Mouse (Mus musculus) liver, embryonic 16.5 days (tissue): ENCODE measurements around the gene Sdhaf4. TPM values are rescaled to one million over a fixed set of nuclear protein-coding genes. Genes with fewer than 3 reads are reported as not detected.
"Not testable (repeated sequence)": the region's sequence is repeated elsewhere in the genome, so short reads cannot be mapped to it uniquely, and the experiment has no call there.

Experiments used
- ATAC-seq: fragments of 200-750 bp; cut with Nextera tagmentation; 2 replicates; pipeline ENCODE4 v1.8.0; 2017; ENCODE audit warnings: low read depth, mild to moderate bottlenecking, moderate number of reproducible peaks, moderate library complexity
- H3K27ac ChIP-seq: fragments of 300-500 bp; sonication (generic); 2 replicates; pipeline ENCODE4 v1.5.1; 2014; ENCODE audit warnings: mild to moderate bottlenecking, low read length
- H3K27me3 ChIP-seq: fragments of 300-500 bp; sonication (generic); 2 replicates; pipeline ENCODE4 v1.6.1; 2014; ENCODE audit warnings: low read depth, low read length, mixed read lengths; ENCODE audit not compliant: control insufficient read depth, insufficient read depth
- H3K36me3 ChIP-seq: fragments of 300-500 bp; sonication (generic); 2 replicates; pipeline ENCODE4 v1.6.1; 2014; ENCODE audit warnings: mild to moderate bottlenecking; ENCODE audit not compliant: control insufficient read depth, insufficient read depth
- H3K4me1 ChIP-seq: fragments of 300-500 bp; sonication (generic); 2 replicates; pipeline ENCODE4 v1.6.1; 2014; ENCODE audit warnings: low read depth, low read length, mixed read lengths; ENCODE audit not compliant: control insufficient read depth
- H3K4me2 ChIP-seq: fragments of 300-500 bp; sonication (generic); 2 replicates; pipeline ENCODE4 v1.6.1; 2014; ENCODE audit warnings: low read depth, low read length, mixed read lengths
- H3K4me3 ChIP-seq: fragments of 300-500 bp; sonication (generic); 2 replicates; pipeline ENCODE4 v1.5.1; 2014; ENCODE audit warnings: low read depth, mild to moderate bottlenecking, low read length
- H3K9ac ChIP-seq: fragments of 300-500 bp; sonication (generic); 2 replicates; pipeline ENCODE4 v1.6.1; 2014; ENCODE audit warnings: low read depth, low read length
- H3K9me3 ChIP-seq: fragments of 300-500 bp; sonication (generic); replicated peaks from 2 replicates; pipeline ENCODE4 v1.6.1; 2016; ENCODE audit warnings: low read length; ENCODE audit not compliant: control insufficient read depth
- WGBS: fragments of 180-500 bp; shearing (Covaris S2); extraction: QIAGEN DNeasy Blood & Tissue Kit; methylation state at CpG from one replicate; pipeline ENCODE4 v1.1.7; 2014; ENCODE audit not compliant: insufficient replicate concordance; 5-methylcytosine and 5-hydroxymethylcytosine counted together
- polyA plus RNA-seq: library from polyadenylated mRNA; unstranded; fragments of >200 nt; fragmentation: Nextera tagmentation; extraction: Ambion mirVana; gene quantifications from 2 replicates; pipeline ENCODE4 v1.2.1, GENCODE M21; 2015

The Sdhaf4 gene
- polyA plus RNA-seq, 1 experiment from 2014 or later = 25.2 TPM

GRCm38 (mm10) chr1:23999318-23999717, 6.1 kb downstream of the Sdhaf4 start:
- no peak for ATAC-seq
- no peak overlapping the region for H3K9ac ChIP-seq
- no peak overlapping the region for H3K4me3 ChIP-seq
- H3K4me2 ChIP-seq = no peak overlapping the region
- peaks cover 4% of the 10 kb centered on the region for H3K36me3 ChIP-seq
- no peaks in the 10 kb centered on the region for H3K9me3 ChIP-seq
- H3K27me3 ChIP-seq = no peaks in the 10 kb centered on the region
- H3K4me1 ChIP-seq = no peaks in the 10 kb centered on the region
- 72% methylated on average over 5 of the region's 5 CpGs for WGBS
- H3K27ac ChIP-seq = no peak overlapping the region

GRCm38 (mm10) chr1:23998866-23999265, 6.6 kb downstream of the Sdhaf4 start:
- no peaks in the 10 kb centered on the region for H3K27me3 ChIP-seq
- peaks cover 4% of the 10 kb centered on the region for H3K36me3 ChIP-seq
- no peak overlapping the region for H3K4me2 ChIP-seq
- no peaks in the 10 kb centered on the region for H3K9me3 ChIP-seq
- 85% methylated on average over 7 of the region's 7 CpGs for WGBS
- no peak overlapping the region for H3K9ac ChIP-seq
- H3K27ac ChIP-seq = no peak overlapping the region
- no peak for ATAC-seq
- H3K4me3 ChIP-seq = no peak overlapping the region
- H3K4me1 ChIP-seq = no peaks in the 10 kb centered on the region

GRCm38 (mm10) chr1:23998120-23998810, 7.2 kb downstream of the Sdhaf4 start:
- Histone ChIP-seq H3K4me1 (no peaks in the 10 kb centered on the region), H3K9ac (no peak overlapping the region), H3K4me3 (no peak overlapping the region), H3K27ac (no peak overlapping the region), H3K9me3 (no peaks in the 10 kb centered on the region), H3K36me3 (peaks cover 4% of the 10 kb centered on the region), H3K4me2 (no peak overlapping the region), H3K27me3 (no peaks in the 10 kb centered on the region)
- peak; percentile 16 for ATAC-seq
- 43% methylated on average over 7 of the region's 7 CpGs for WGBS

- no peaks in the 10 kb centered on the region for H3K9me3 ChIP-seq
- peaks cover 4% of the 10 kb centered on the region for H3K36me3 ChIP-seq
- no peaks in the 10 kb centered on the region for H3K4me1 ChIP-seq
- H3K27me3 ChIP-seq = no peaks in the 10 kb centered on the region
- no peak overlapping the region for H3K4me2 ChIP-seq
- 77% methylated on average over 3 of the region's 3 CpGs for WGBS
- no peak for ATAC-seq
- H3K4me3 ChIP-seq = no peak overlapping the region
- H3K27ac ChIP-seq = no peak overlapping the region
- H3K9ac ChIP-seq = no peak overlapping the region
These were observed 8.0 kb downstream of the Sdhaf4 start for GRCm38 (mm10) chr1:23997493-23997892.

- Histone ChIP-seq H3K36me3 (peaks cover 4% of the 10 kb centered on the region), H3K27me3 (no peaks in the 10 kb centered on the region), H3K9ac (no peak overlapping the region), H3K4me2 (no peak overlapping the region), H3K4me1 (no peaks in the 10 kb centered on the region), H3K9me3 (no peaks in the 10 kb centered on the region), H3K27ac (no peak overlapping the region), H3K4me3 (no peak overlapping the region)
- 79% methylated on average over 4 of the region's 4 CpGs for WGBS
- ATAC-seq = no peak
These were observed 10.0 kb downstream of the Sdhaf4 start for GRCm38 (mm10) chr1:23995420-23995819.

- Histone ChIP-seq H3K36me3 (no peaks in the 10 kb centered on the region), H3K27me3 (no peaks in the 10 kb centered on the region), H3K4me3 (no peak overlapping the region), H3K27ac (no peak overlapping the region), H3K4me2 (no peak overlapping the region), H3K9ac (no peak overlapping the region), H3K9me3 (no peaks in the 10 kb centered on the region), H3K4me1 (no peaks in the 10 kb centered on the region)
- no peak for ATAC-seq
- WGBS = 42% methylated on average over 3 of the region's 3 CpGs
These were observed 22.3 kb downstream of the Sdhaf4 start for GRCm38 (mm10) chr1:23983118-23983517.

- no peak for ATAC-seq
- Histone ChIP-seq H3K9me3 (no peaks in the 10 kb centered on the region), H3K36me3 (no peaks in the 10 kb centered on the region), H3K4me3 (no peak overlapping the region), H3K4me1 (no peaks in the 10 kb centered on the region), H3K27ac (no peak overlapping the region), H3K27me3 (no peaks in the 10 kb centered on the region), H3K9ac (no peak overlapping the region), H3K4me2 (no peak overlapping the region)
- 69% methylated on average over 6 of the region's 6 CpGs for WGBS
These were observed 27.2 kb downstream of the Sdhaf4 start for GRCm38 (mm10) chr1:23978281-23978680.

GRCm38 (mm10) chr1:23971159-23971558, 34.3 kb downstream of the Sdhaf4 start:
- not testable (repeated sequence) for H3K4me1 ChIP-seq, H3K27ac ChIP-seq, H3K9me3 ChIP-seq, H3K9ac ChIP-seq, ATAC-seq, H3K4me3 ChIP-seq, H3K36me3 ChIP-seq, H3K4me2 ChIP-seq, H3K27me3 ChIP-seq
- WGBS = 63% methylated on average over 3 of the region's 4 CpGs

- Histone ChIP-seq H3K4me1 (no peaks in the 10 kb centered on the region; the same call in 1 of the 2 replicates), H3K4me3 (no peak overlapping the region), H3K4me2 (no peak overlapping the region), H3K9me3 (no peaks in the 10 kb centered on the region), H3K27me3 (no peaks in the 10 kb centered on the region), H3K9ac (no peak overlapping the region), H3K36me3 (no peaks in the 10 kb centered on the region), H3K27ac (no peak overlapping the region)
- ATAC-seq = 0 out of 2 replicates have a peak, but pooled peaks have one; percentile 22
- 71% methylated on average over 9 of the region's 9 CpGs for WGBS
These were observed 37.3 kb downstream of the Sdhaf4 start for GRCm38 (mm10) chr1:23968027-23968725.
